Mouse (Mus musculus) ES-E14 (cell line): ENCODE measurements around the gene Stpg2.

ENCODE experiments used
- CHD2 ChIP-seq: IDR thresholded peaks from 2 replicates; pipeline ENCODE4 v1.6.1; 2014; ENCODE audit warnings: mild to moderate bottlenecking, low read depth, low read length, inconsistent platforms
- HCFC1 ChIP-seq: IDR thresholded peaks from 2 replicates; pipeline ENCODE4 v1.6.1; 2012; ENCODE audit warnings: low read length, inconsistent platforms, borderline replicate concordance; ENCODE audit not compliant: insufficient read depth
- MAFK ChIP-seq: IDR thresholded peaks from 2 replicates; pipeline ENCODE4 v1.6.1; 2014; ENCODE audit warnings: mild to moderate bottlenecking, low read depth, low read length, inconsistent platforms; ENCODE audit not compliant: insufficient read depth
- ZC3H11A ChIP-seq: IDR thresholded peaks from 2 replicates; pipeline ENCODE4 v1.6.1; 2012; ENCODE audit warnings: low read depth, mild to moderate bottlenecking, inconsistent platforms, low read length, borderline replicate concordance
- ZNF384 ChIP-seq: IDR thresholded peaks from 2 replicates; pipeline ENCODE4 v1.6.1; 2012; ENCODE audit warnings: low read depth, low read length, inconsistent platforms

GRCm38 (mm10) chr3:139663712-139664245 is 458.3 kb downstream of the Stpg2 start:
- TF ChIP-seq HCFC1 (no peak), ZNF384 (no peak), CHD2 (no peak), ZC3H11A (no peak), MAFK (no peak)
